Mouse (Mus musculus): ENCODE data around the gene Mgst3.

The Mgst3 gene

DNA sequence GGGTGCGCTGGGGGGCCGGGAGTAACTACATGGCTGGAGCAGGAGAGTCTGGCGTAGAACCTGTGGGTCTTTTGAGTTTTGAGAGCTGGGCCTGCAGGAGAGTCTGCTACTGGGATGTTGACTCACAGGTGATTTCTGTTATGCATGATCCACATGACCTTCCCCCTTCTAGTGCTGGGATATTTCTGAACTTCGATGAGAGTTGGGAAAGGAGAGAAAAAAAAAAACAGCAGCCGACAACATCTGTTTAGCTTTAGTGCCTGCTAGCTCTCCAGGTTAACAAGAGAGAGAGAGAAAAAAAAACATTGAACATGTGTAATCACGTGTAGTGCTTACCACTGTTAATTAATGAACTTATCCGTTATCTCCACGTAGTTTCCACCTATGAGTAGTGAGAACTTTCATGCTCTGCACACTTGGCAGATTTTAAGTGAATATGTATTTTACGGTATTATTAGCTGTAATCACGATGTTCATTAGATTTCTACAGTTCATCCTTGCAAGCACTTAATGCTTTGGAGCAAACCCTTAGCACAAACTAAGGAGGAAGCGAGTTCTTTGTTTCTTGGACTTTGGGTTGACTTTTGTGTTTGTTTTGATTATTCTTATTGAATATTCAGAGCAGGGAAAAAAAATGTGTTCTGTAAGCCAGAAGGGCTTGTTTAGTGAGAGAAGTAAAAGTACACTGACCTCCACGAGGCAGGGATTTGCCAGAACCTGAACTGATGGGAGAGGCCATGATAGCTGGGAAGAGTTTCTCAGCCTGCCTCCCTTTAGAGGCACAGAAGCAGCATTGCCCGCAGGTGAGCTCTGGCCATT lies 42.8 kb downstream of the Mgst3 start:
- TF ChIP-seq GATA4 (IDR thresholded peaks at IDR 0.05; ENCODE audit: insufficient replicate concordance, low read length), result no peak

GRCm38 (mm10) chr1:167349815-167350596 lies 43.6 kb downstream of the Mgst3 start, which contains the start of gene Aldh9a1:
TSS of gene Aldh9a1 (plus strand) at chr1:167349991.
- TF ChIP-seq GATA4 (IDR thresholded peaks at IDR 0.05; ENCODE audit: insufficient replicate concordance, low read length), result peak; percentile 97; the same call in 1 of the 2 replicates

DNA sequence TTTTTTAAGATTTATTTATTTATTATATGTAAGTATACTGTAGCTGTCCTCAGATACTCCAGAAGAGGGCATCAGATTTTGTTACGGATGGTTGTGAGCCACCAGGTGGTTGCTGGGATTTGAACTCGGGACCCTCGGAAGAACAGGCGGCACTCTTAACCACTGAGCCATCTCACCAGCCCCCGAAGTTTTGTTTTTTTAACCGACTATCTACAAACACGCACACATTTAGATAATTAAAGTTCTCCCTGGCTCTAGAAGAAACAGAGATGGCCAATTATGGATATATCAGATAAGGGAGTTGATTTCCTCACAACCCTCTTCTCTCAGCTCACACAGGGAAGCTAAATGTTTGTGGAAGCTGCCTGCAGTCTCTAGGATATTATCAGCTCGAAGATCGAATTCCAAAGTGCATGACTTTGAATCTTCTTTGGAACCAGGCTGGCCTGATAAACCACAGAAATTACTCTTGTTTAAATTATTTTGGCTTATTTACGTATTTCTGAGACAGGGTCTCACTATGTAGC lies 47.6 kb downstream of the Mgst3 start:
- peak; percentile 58; the same call in 1 of the 2 replicates for TF ChIP-seq GATA4 (IDR thresholded peaks at IDR 0.05; ENCODE audit: insufficient replicate concordance, low read length)

DNA sequence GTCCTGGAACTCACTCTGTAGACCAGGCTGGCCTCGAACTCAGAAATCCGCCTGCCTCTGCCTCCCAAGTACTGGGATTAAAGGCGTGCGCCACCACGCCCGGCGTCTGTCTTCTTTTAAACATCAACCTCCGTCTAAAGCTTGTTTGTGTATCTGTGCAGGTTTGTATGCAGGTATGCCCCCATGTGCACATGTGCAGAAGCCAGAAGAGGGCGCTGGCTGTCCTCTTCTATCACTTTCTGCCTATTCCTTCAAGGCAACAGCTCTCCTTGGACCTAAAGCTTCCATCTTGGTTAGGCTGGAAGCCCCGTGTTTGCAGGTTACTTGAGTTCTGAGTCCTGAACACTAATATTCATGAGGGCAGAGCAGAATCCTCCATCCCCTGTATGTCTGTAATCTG lies 50.8 kb downstream of the Mgst3 start:
- TF ChIP-seq GATA4 (IDR thresholded peaks at IDR 0.05; ENCODE audit: insufficient replicate concordance, low read length), result no peak

DNA sequence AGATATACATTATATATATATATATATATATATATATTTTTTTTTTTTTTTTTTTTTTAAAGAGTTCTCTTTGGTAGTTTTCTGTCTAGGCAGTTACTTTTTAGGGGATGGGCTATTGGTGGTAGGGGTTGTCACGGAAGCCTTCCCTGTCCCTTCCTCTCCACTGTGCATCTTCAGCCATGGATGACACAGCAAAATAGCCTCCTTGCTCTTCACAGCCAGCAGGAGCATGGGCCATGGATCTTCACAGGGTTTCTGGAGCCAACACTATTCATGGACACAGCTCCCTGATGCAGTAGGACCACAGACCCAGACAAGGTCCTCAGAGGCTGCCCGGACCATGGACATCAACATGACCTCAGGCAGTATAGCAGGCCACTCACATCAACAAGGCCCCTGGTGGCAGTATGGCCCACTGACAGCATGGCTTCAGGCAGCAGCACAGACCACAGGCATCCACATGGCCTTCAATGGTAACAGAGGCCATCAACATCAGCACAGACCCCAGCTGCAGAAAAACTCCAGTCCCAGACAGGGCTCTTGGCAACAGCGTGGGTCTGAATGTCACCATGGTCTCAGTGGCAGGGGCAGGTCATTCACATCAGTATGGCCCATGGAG lies 52.6 kb downstream of the Mgst3 start:
- no peak for TF ChIP-seq GATA4 (IDR thresholded peaks at IDR 0.05; ENCODE audit: insufficient replicate concordance, low read length)

DNA sequence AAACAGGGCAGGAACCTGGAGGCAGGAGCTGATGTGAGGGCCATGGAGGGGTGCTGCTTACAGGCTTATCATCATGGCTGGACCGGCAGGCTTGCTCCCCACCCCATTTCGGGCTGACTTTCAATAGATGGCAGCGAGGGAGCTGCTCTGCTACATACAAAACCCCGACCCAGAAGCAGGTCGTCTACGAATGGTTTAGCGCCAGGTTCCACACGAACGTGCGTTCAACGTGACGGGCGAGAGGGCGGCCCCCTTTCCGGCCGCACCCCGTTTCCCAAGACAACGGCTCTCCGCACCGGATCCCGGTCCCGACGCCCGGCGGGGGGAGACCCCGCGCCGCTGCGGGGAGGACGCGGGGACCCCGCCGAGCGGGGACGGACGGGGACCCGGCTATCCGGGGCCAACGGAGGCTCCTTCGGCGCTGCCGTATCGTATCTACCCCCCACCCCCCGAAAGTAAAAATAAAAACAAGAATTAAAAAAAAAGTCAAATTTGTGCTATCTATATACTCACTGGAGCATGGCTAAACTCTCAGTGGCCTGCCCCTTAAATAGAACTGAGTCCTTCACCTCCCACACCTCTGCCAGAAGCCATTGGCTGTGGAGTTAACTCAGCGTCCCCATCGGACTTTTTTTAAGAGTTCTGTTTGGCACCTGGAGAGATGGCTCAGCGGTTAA lies 53.4 kb downstream of the Mgst3 start:
- TF ChIP-seq GATA4 (IDR thresholded peaks at IDR 0.05; ENCODE audit: insufficient replicate concordance, low read length), result no peak

- no peak for TF ChIP-seq GATA4 (IDR thresholded peaks at IDR 0.05; ENCODE audit: insufficient replicate concordance, low read length)
Measured at GRCm38 (mm10) chr1:167339177-167339781, 54.4 kb downstream of the Mgst3 start.

DNA sequence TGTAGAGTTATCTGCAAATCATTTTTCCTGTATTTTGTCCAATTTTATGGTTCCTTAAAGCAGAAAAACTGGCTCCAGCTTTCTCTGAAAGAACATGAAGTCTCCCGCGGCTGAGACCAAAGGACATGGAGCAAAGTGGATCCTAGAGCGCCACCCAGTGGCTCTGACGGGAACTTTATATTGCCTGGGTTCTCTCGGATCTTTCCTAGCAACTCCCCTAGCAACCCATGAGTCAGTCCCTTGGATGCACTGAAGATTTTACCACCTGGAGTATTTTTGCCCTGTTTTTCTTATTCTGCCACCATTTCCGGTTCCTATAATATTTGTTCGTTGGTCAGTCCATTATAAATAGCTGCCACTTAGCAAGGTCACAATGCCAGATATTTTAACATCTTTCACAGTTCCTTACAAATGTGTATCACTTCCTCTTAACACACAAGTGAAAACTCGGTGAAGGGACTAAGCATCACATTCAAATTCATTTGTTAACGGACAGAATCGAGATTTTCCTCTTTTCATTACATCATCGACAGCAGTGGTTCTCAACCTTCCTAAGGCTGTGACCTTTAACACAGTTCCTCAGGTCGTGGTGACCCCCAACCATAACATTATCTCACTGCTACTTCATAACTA lies 56.1 kb downstream of the Mgst3 start:
- no peak for TF ChIP-seq GATA4 (IDR thresholded peaks at IDR 0.05; ENCODE audit: insufficient replicate concordance, low read length)

DNA sequence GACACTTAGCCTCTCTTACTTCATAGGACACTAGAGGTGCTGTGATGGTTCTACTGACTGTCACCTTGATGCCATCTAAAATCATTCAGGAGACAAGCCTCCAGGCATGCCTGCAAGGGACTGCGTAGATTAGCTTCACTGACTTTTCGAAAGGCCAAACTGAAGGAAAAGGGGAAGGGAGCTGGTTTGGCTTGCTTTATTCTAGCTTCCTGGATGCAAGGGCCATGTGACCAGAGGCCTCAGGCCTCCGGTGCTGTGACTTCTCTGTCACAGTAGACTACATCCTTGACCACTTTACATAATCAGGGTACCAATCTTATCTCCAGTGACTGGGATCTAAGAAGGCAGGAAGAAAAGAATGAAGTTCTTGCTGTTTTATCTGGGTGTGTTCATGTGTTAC lies 57.2 kb downstream of the Mgst3 start:
- no peak for TF ChIP-seq GATA4 (IDR thresholded peaks at IDR 0.05; ENCODE audit: insufficient replicate concordance, low read length)

- TF ChIP-seq GATA4 (IDR thresholded peaks at IDR 0.05; ENCODE audit: insufficient replicate concordance, low read length), result no peak
Measured at GRCm38 (mm10) chr1:167331106-167331505, 62.5 kb downstream of the Mgst3 start.

DNA sequence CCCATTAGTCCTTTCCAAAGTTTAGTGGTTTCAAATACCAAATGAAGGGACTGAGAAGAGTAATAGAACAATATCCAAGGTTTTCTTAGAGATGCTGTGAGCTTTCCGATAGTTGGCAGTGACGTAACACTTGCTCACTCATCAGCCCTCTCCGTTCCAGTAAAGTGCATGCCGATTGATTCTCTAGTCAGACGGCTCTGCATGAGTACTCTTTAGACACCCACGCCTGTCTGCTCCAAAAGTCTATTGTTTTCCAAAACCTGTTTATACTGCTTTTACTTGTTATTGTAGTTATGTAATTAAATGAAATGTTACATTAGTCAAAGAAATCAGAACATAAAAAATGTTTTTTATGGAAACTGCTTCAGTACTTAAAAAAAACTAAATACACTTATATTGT lies 64.9 kb downstream of the Mgst3 start:
- TF ChIP-seq GATA4 (IDR thresholded peaks at IDR 0.05; ENCODE audit: insufficient replicate concordance, low read length), result no peak

All from liver, adult (tissue).